Comparison of ENCODE assay signal across 22 mouse cellular contexts in genomic region chr9:104106930-104107329, GRCm38 (mm10). TPM values are rescaled to one million over a fixed set of nuclear protein-coding genes. Genes with fewer than 3 reads are reported as not detected.
DNase-seq lines count a peak whose midpoint lies in the region; ATAC-seq and TF ChIP-seq lines count a peak whose summit lies in the region.
"Had no signal": no experiment of that assay in that cellular context is flagged by ENCODE, and none has a peak within 500 bp of the region (broad histone marks: within the 10 kb centered on the region; RNA-seq: fewer than 3 reads in every experiment).

No protein-coding gene starts in this region.

- H3K9me3 ChIP-seq in heart, embryonic 12.5 days (replicated peaks): peaks cover 4% of the 10 kb centered on the region; the same call in 1 of the 2 replicates
- H3K9me3 ChIP-seq in heart, embryonic 15.5 days (replicated peaks): 0 out of 2 replicates have a peak, but pooled peaks cover 6% of the 10 kb centered on the region
- H3K9me3 ChIP-seq in intestine, embryonic 15.5 days: no peaks in the 10 kb centered on the region
- H3K9me3 ChIP-seq in intestine, postnatal 0 days (ENCODE audit: control insufficient read depth): no peaks in the 10 kb centered on the region
- H3K9me3 ChIP-seq in midbrain, embryonic 15.5 days: peaks cover 1% of the 10 kb centered on the region; the same call in 1 of the 2 replicates
- H3K9me3 ChIP-seq: embryonic facial prominence, embryonic 15.5 days; forebrain, embryonic 15.5 days had no signal

- no peak overlapping the region for H3K4me3 ChIP-seq in heart, embryonic 12.5 days
- H3K4me3 ChIP-seq in heart, embryonic 15.5 days: no peak overlapping the region
- no peak overlapping the region for H3K4me3 ChIP-seq in intestine, embryonic 15.5 days (replicated peaks)
- H3K4me3 ChIP-seq in intestine, postnatal 0 days (ENCODE audit: low read depth, low read length): no peak overlapping the region
- no peak overlapping the region for H3K4me3 ChIP-seq in midbrain, embryonic 15.5 days
- H3K4me3 ChIP-seq: embryonic facial prominence, embryonic 13.5 days; embryonic facial prominence, embryonic 15.5 days; erythroblast, embryonic 14.5 days; forebrain, embryonic 13.5 days; forebrain, embryonic 15.5 days had no signal

- ATAC-seq in heart, embryonic 12.5 days (ENCODE audit: insufficient number of reproducible peaks, low FRiP score): no peak
- no peak for ATAC-seq in heart, embryonic 15.5 days (replicated peaks; ENCODE audit: insufficient number of reproducible peaks, insufficient read depth, low FRiP score, low read depth)
- no peak for ATAC-seq in intestine, embryonic 15.5 days
- no peak for ATAC-seq in intestine, postnatal 0 days
- ATAC-seq in midbrain, embryonic 15.5 days (replicated peaks): no peak
- ATAC-seq: forebrain, embryonic 13.5 days; forebrain, embryonic 15.5 days had no signal

- H3K9ac ChIP-seq in heart, embryonic 12.5 days: no peak overlapping the region
- no peak overlapping the region for H3K9ac ChIP-seq in heart, embryonic 15.5 days
- H3K9ac ChIP-seq in intestine, embryonic 15.5 days: no peak overlapping the region
- H3K9ac ChIP-seq in intestine, postnatal 0 days (ENCODE audit: low read depth, low read length): no peak overlapping the region
- H3K9ac ChIP-seq in midbrain, embryonic 15.5 days: no peak overlapping the region
- H3K9ac ChIP-seq: embryonic facial prominence, embryonic 13.5 days; embryonic facial prominence, embryonic 15.5 days; forebrain, embryonic 13.5 days; forebrain, embryonic 15.5 days had no signal

- H3K36me3 ChIP-seq in heart, embryonic 12.5 days: no peaks in the 10 kb centered on the region
- no peaks in the 10 kb centered on the region for H3K36me3 ChIP-seq in heart, embryonic 15.5 days
- H3K36me3 ChIP-seq in intestine, embryonic 15.5 days: no peaks in the 10 kb centered on the region
- 0 out of 2 replicates have a peak, but pooled peaks cover 5% of the 10 kb centered on the region for H3K36me3 ChIP-seq in intestine, postnatal 0 days (ENCODE audit: control insufficient read depth, insufficient read depth)
- H3K36me3 ChIP-seq in midbrain, embryonic 15.5 days (replicated peaks): no peaks in the 10 kb centered on the region
- H3K36me3 ChIP-seq: embryonic facial prominence, embryonic 13.5 days; embryonic facial prominence, embryonic 15.5 days; forebrain, embryonic 15.5 days had no signal

- H3K4me2 ChIP-seq in heart, embryonic 12.5 days: no peak overlapping the region
- H3K4me2 ChIP-seq in heart, embryonic 15.5 days: no peak overlapping the region
- no peak overlapping the region for H3K4me2 ChIP-seq in intestine, embryonic 15.5 days (replicated peaks)
- no peak overlapping the region for H3K4me2 ChIP-seq in intestine, postnatal 0 days (replicated peaks; ENCODE audit: low read depth)
- no peak overlapping the region for H3K4me2 ChIP-seq in midbrain, embryonic 15.5 days
- H3K4me2 ChIP-seq: embryonic facial prominence, embryonic 13.5 days; embryonic facial prominence, embryonic 15.5 days; forebrain, embryonic 13.5 days; forebrain, embryonic 15.5 days had no signal

- DNase-seq in heart, postnatal 10 days: no peak
- no peak for DNase-seq in heart, adult 8-10 months (ENCODE audit: low spot score)
- DNase-seq: adrenal gland, adult 2 months; adrenal gland, postnatal 10 days; adrenal gland, postnatal 25 days; cerebellum, adult 11 months; cerebellum, adult 18-20 months; cerebellum, adult 8-10 months; cerebellum, adult 9-11 months; cerebellum, postnatal 14 days; cerebellum, postnatal 36 days; embryo, embryonic 11 days had no signal

- TF ChIP-seq CTCF in intestine, postnatal 0 days (IDR thresholded peaks at IDR 0.05; ENCODE audit: low read depth): no peak

- WGBS in heart, embryonic 12.5 days: 68% methylated on average over 9 of the region's 9 CpGs
- WGBS in heart, embryonic 15.5 days: 61% methylated on average over 9 of the region's 9 CpGs
- 67% methylated on average over 9 of the region's 9 CpGs for WGBS in intestine, embryonic 15.5 days
- 64% methylated on average over 9 of the region's 9 CpGs for WGBS in intestine, postnatal 0 days
- WGBS in midbrain, embryonic 15.5 days: 87% methylated on average over 9 of the region's 9 CpGs

- intact Hi-C loops in heart, postnatal 10 days (cut with DNase I): no loop called here

- no peaks in the 10 kb centered on the region for H3K27me3 ChIP-seq in heart, embryonic 12.5 days (replicated peaks)
- H3K27me3 ChIP-seq in heart, embryonic 15.5 days: no peaks in the 10 kb centered on the region
- H3K27me3 ChIP-seq in intestine, embryonic 15.5 days (replicated peaks): no peaks in the 10 kb centered on the region
- no peaks in the 10 kb centered on the region for H3K27me3 ChIP-seq in intestine, postnatal 0 days (replicated peaks; ENCODE audit: control insufficient read depth, insufficient read depth, low read length)
- no peaks in the 10 kb centered on the region for H3K27me3 ChIP-seq in midbrain, embryonic 15.5 days (replicated peaks)
- H3K27me3 ChIP-seq: embryonic facial prominence, embryonic 13.5 days; embryonic facial prominence, embryonic 15.5 days; forebrain, embryonic 13.5 days; forebrain, embryonic 15.5 days had no signal

- H3K4me1 ChIP-seq in heart, embryonic 12.5 days (replicated peaks): peaks cover 23% of the 10 kb centered on the region
- H3K4me1 ChIP-seq in heart, embryonic 15.5 days (replicated peaks): peaks cover 12% of the 10 kb centered on the region
- H3K4me1 ChIP-seq in intestine, embryonic 15.5 days (replicated peaks): no peaks in the 10 kb centered on the region
- H3K4me1 ChIP-seq in intestine, postnatal 0 days (replicated peaks; ENCODE audit: control insufficient read depth, insufficient read depth, low read length): no peaks in the 10 kb centered on the region
- H3K4me1 ChIP-seq in midbrain, embryonic 15.5 days: no peaks in the 10 kb centered on the region
- H3K4me1 ChIP-seq: forebrain, embryonic 15.5 days had no signal

- 0 out of 2 replicates have a peak overlapping the region, but pooled peaks have one; percentile 6 for H3K27ac ChIP-seq in heart, embryonic 12.5 days (ENCODE audit: poor library complexity, severe bottlenecking)
- H3K27ac ChIP-seq in heart, embryonic 15.5 days: peak overlapping the region; percentile 61
- 0 out of 2 replicates have a peak overlapping the region, but pooled peaks have one; percentile 13 for H3K27ac ChIP-seq in intestine, embryonic 15.5 days
- no peak overlapping the region for H3K27ac ChIP-seq in intestine, postnatal 0 days (ENCODE audit: low read depth, low read length)
- H3K27ac ChIP-seq in midbrain, embryonic 15.5 days: no peak overlapping the region
- H3K27ac ChIP-seq: embryonic facial prominence, embryonic 13.5 days; embryonic facial prominence, embryonic 15.5 days; forebrain, embryonic 13.5 days; forebrain, embryonic 15.5 days had no signal

RNA-seq across cellular contexts. Expression of gene Ackr4, which starts 19.8 kb away (rescaled TPM):
- 1.2 and 1.3 TPM in 2 replicates for polyA plus RNA-seq in heart, embryonic 12.5 days (2016; fragmentation: Nextera tagmentation; extraction: Ambion mirVana)
- total RNA-seq in heart, postnatal 10 days (2021): 1 to 10 TPM; 4.8 to 8.8 TPM
- 5.5 and 7.8 TPM in 2 replicates for polyA plus RNA-seq in heart, embryonic 15.5 days (2015; fragmentation: Nextera tagmentation; extraction: Ambion mirVana)
- 1 to 10 TPM; 1.6 to 3.1 (median 1.8) TPM for total RNA-seq in heart, adult 8-10 months (2022)
- polyA plus RNA-seq in intestine, embryonic 15.5 days (2015; fragmentation: Nextera tagmentation; extraction: Ambion mirVana): 4.3 TPM in 2 replicates
- 5.8 and 7.0 TPM in 2 replicates for polyA plus RNA-seq in intestine, postnatal 0 days (2015; fragmentation: Nextera tagmentation; extraction: Ambion mirVana)
- polyA plus RNA-seq in midbrain, embryonic 15.5 days (2015; fragmentation: Nextera tagmentation; extraction: Ambion mirVana): 0.80 and 1.1 TPM in 2 replicates
- polyA plus RNA-seq: erythroblast, embryonic 14.5 days had no signal

RNA-seq across cellular contexts. Expression of gene Acad11, which starts 43.8 kb away (rescaled TPM):
- polyA plus RNA-seq in heart, embryonic 12.5 days (2016; fragmentation: Nextera tagmentation; extraction: Ambion mirVana): 10.1 and 10.4 TPM in 2 replicates
- 10 to 100 TPM; 37.9 to 38.1 TPM for total RNA-seq in heart, postnatal 10 days (2021)
- 10.3 and 11.9 TPM in 2 replicates for polyA plus RNA-seq in heart, embryonic 15.5 days (2015; fragmentation: Nextera tagmentation; extraction: Ambion mirVana)
- 100 to 1,000 TPM; 114 to 136 (median 130) TPM for total RNA-seq in heart, adult 8-10 months (2022)
- polyA plus RNA-seq in intestine, embryonic 15.5 days (2015; fragmentation: Nextera tagmentation; extraction: Ambion mirVana): 21.8 and 24.7 TPM in 2 replicates
- 60.6 and 65.0 TPM in 2 replicates for polyA plus RNA-seq in intestine, postnatal 0 days (2015; fragmentation: Nextera tagmentation; extraction: Ambion mirVana)
- 6.8 and 7.3 TPM in 2 replicates for polyA plus RNA-seq in midbrain, embryonic 15.5 days (2015; fragmentation: Nextera tagmentation; extraction: Ambion mirVana)
- polyA plus RNA-seq: erythroblast, embryonic 14.5 days had no signal

RNA-seq across cellular contexts. Expression of gene Uba5, which starts 44.0 kb away (rescaled TPM):
- 43.6 and 44.5 TPM in 2 replicates for polyA plus RNA-seq in heart, embryonic 12.5 days (2016; fragmentation: Nextera tagmentation; extraction: Ambion mirVana)
- 10 to 100 TPM; 22.7 to 25.3 TPM for total RNA-seq in heart, postnatal 10 days (2021)
- 31.3 and 36.6 TPM in 2 replicates for polyA plus RNA-seq in heart, embryonic 15.5 days (2015; fragmentation: Nextera tagmentation; extraction: Ambion mirVana)
- 10 to 100 TPM; 12.7 to 16.2 (median 14.0) TPM for total RNA-seq in heart, adult 8-10 months (2022)
- 46.7 and 49.6 TPM in 2 replicates for polyA plus RNA-seq in intestine, embryonic 15.5 days (2015; fragmentation: Nextera tagmentation; extraction: Ambion mirVana)
- 32.2 and 32.9 TPM in 2 replicates for polyA plus RNA-seq in intestine, postnatal 0 days (2015; fragmentation: Nextera tagmentation; extraction: Ambion mirVana)
- 69.6 TPM in 2 replicates for polyA plus RNA-seq in midbrain, embryonic 15.5 days (2015; fragmentation: Nextera tagmentation; extraction: Ambion mirVana)

Comparison
In these comparisons a context has a peak if more than half of its experiments do, and no peak if none do; other contexts are left out.
1. H3K27ac ChIP-seq: peak in heart, embryonic 12.5 days (single experiment), heart, embryonic 15.5 days (single experiment) and intestine, embryonic 15.5 days (single experiment); none in intestine, postnatal 0 days (single experiment) and midbrain, embryonic 15.5 days (single experiment).